Mouse (Mus musculus) lung, embryonic 16.5 days (tissue): Measurements from ENCODE around the gene Ripk3. TPM values are rescaled to one million over a fixed set of nuclear protein-coding genes. Genes with fewer than 3 reads are reported as not detected.

Experiments used
- ATAC-seq: fragments of 200-750 bp; cut with Nextera tagmentation; 2 replicates; pipeline ENCODE4 v1.8.0; 2017; ENCODE audit warnings: low read depth, mild to moderate bottlenecking, moderate library complexity
- H3K27ac ChIP-seq: fragments of 300-500 bp; sonication (generic); 2 replicates; pipeline ENCODE4 v1.5.1; 2014; ENCODE audit warnings: mild to moderate bottlenecking, control low read depth, low read length
- H3K27me3 ChIP-seq: fragments of 300-500 bp; sonication (generic); 2 replicates; pipeline ENCODE4 v1.6.1; 2014; ENCODE audit warnings: low read depth, low read length, mixed read lengths; ENCODE audit not compliant: control insufficient read depth, insufficient read depth
- H3K36me3 ChIP-seq: fragments of 300-500 bp; sonication (generic); 2 replicates; pipeline ENCODE4 v1.6.1; 2014; ENCODE audit warnings: low read length; ENCODE audit not compliant: control insufficient read depth, insufficient read depth
- H3K4me1 ChIP-seq: fragments of 300-500 bp; sonication (generic); replicated peaks from 2 replicates; pipeline ENCODE4 v1.6.1; 2014; ENCODE audit warnings: low read length, mixed read lengths; ENCODE audit not compliant: control insufficient read depth, insufficient read depth
- H3K4me2 ChIP-seq: fragments of 300-500 bp; sonication (generic); 2 replicates; pipeline ENCODE4 v1.6.1; 2014; ENCODE audit warnings: low read depth, low read length, control low read depth
- H3K4me3 ChIP-seq: fragments of 300-500 bp; sonication (generic); 2 replicates; pipeline ENCODE4 v1.5.1; 2014; ENCODE audit warnings: mild to moderate bottlenecking, low read length, control low read depth
- H3K9ac ChIP-seq: fragments of 300-500 bp; sonication (generic); 2 replicates; pipeline ENCODE4 v1.6.1; 2014; ENCODE audit warnings: low read length, control low read depth
- H3K9me3 ChIP-seq: fragments of 300-500 bp; sonication (generic); 2 replicates; pipeline ENCODE4 v1.6.1; 2016; ENCODE audit warnings: low read length; ENCODE audit not compliant: control insufficient read depth
- WGBS: fragments of 180-500 bp; shearing (Covaris S2); extraction: QIAGEN DNeasy Blood & Tissue Kit; methylation state at CpG from one replicate; pipeline ENCODE4 v1.1.7; 2014; 5-methylcytosine and 5-hydroxymethylcytosine counted together
- polyA plus RNA-seq: library from polyadenylated mRNA; unstranded; fragments of >200 nt; fragmentation: Nextera tagmentation; extraction: Ambion mirVana; gene quantifications from 2 replicates; pipeline ENCODE4 v1.2.1, GENCODE M21; 2015

Ripk3 gene
- polyA plus RNA-seq, 1 experiment from 2014 or later = 40.8 TPM

DNA sequence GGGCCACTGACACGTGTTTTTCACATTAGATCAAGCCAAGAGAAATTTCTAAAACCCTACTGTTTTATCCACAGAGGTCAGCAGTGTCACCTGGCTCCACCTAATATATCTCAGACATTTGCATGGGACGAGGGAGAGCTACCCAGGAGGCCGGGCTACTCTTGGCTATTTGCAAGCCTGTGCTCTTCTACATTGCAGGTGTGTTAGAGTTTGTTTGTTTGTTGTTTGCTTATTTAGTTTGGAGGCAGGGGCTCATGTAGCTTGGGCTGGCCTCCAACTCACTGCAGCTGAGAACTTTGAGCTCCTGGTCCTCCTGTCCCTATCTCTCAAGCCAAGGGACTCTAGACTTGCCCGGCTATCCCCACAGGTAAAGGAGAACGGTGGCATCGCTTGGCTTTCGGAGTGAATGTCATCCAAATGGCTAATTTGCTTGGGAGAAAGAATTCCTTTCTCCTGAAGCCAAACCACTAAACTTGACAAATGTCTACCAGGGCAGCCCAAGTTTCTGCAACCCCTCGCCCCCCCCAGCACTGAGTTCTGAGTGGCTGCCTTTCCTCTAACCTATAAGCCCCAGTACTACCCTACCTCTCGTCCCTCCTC is 6.2 kb downstream of the Ripk3 start:
- no peaks in the 10 kb centered on the region for H3K36me3 ChIP-seq
- H3K4me3 ChIP-seq = peak overlapping the region; percentile 56
- no peak for ATAC-seq
- peak overlapping the region; percentile 69 for H3K27ac ChIP-seq
- H3K4me1 ChIP-seq = peaks cover 14% of the 10 kb centered on the region
- H3K4me2 ChIP-seq = peak overlapping the region; percentile 76
- 46% methylated on average over 9 of the region's 9 CpGs for WGBS
- H3K9ac ChIP-seq = peak overlapping the region; percentile 72
- H3K27me3 ChIP-seq = peaks cover 6% of the 10 kb centered on the region
- no peaks in the 10 kb centered on the region for H3K9me3 ChIP-seq

DNA sequence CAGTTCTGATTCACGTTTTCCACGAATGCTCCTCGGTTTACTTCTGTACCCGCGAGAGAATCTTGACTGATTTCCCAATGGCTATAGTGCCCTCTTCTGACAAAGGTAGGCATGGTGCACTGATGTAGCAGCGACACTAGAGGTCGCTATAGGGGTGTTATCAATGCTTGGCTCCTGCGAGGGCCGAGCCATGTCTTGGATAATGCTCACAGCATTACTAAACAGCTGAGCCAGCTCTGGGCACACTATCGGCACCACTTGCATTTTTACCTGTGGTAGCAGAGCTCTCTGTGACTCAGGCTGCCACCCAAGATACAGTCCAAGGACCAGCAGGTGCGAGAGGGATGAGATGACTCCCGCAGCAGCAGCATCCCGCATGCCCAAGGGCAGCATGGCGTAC is 7.4 kb downstream of the Ripk3 start:
- Histone ChIP-seq H3K9me3 (no peaks in the 10 kb centered on the region), H3K4me1 (peaks cover 14% of the 10 kb centered on the region), H3K27me3 (peaks cover 3% of the 10 kb centered on the region), H3K4me3 (peak overlapping the region; percentile 30), H3K4me2 (peak overlapping the region; percentile 45), H3K9ac (0 out of 2 replicates have a peak overlapping the region, but pooled peaks have one; percentile 29), H3K27ac (no peak overlapping the region), H3K36me3 (no peaks in the 10 kb centered on the region)
- peak; percentile 64 for ATAC-seq
- 17% methylated on average over 14 of the region's 14 CpGs for WGBS

DNA sequence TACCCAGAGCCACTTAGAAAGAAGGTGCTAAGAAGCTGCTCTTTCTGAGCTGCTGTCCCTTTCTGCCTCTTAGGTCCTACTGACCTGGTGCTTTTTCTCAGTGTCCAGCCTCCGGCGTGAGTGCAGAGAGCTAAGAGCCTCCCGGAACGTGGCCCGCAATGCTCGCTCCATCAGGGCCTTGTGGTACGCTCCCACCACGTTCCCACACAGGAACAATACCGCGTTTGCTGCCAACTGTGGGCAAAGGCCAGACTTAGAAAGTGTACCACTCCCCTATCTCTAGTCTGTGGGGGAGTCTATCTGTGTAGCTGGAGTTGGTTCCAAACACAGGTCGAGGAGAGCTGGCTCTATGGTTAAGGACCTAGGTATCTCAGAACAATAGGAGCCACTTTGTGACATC is 7.9 kb downstream of the Ripk3 start:
- Histone ChIP-seq H3K27me3 (peaks cover 2% of the 10 kb centered on the region), H3K9me3 (no peaks in the 10 kb centered on the region), H3K4me2 (no peak overlapping the region), H3K4me3 (no peak overlapping the region), H3K9ac (no peak overlapping the region), H3K27ac (no peak overlapping the region), H3K4me1 (peaks cover 14% of the 10 kb centered on the region), H3K36me3 (no peaks in the 10 kb centered on the region)
- no peak for ATAC-seq
- WGBS = 80% methylated on average over 11 of the region's 11 CpGs

DNA sequence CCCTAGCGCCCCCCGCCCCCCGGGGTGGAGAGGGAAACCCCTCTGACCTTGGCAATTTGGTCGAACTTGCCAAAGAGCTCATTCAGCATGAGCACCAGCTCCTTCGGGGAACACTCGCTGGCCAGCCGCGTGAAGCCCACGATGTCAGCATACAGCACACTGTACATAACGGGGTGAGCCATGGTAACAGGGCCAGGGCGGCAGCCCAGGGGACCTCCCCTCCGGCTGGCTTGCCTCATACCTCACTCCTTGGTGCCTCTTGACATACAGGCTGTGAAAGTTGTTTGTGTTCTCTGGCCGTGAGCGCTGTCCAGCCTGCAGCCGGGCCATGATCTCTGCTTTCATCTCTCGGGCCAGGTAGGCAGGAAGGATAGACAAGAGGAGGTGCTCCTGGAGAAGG is 9.0 kb downstream of the Ripk3 start:
- Histone ChIP-seq H3K9me3 (no peaks in the 10 kb centered on the region), H3K4me3 (no peak overlapping the region), H3K4me2 (no peak overlapping the region), H3K27ac (no peak overlapping the region), H3K36me3 (no peaks in the 10 kb centered on the region), H3K4me1 (peaks cover 14% of the 10 kb centered on the region), H3K9ac (no peak overlapping the region), H3K27me3 (peaks cover 2% of the 10 kb centered on the region)
- 28% methylated on average over 16 of the region's 16 CpGs for WGBS
- no peak for ATAC-seq

DNA sequence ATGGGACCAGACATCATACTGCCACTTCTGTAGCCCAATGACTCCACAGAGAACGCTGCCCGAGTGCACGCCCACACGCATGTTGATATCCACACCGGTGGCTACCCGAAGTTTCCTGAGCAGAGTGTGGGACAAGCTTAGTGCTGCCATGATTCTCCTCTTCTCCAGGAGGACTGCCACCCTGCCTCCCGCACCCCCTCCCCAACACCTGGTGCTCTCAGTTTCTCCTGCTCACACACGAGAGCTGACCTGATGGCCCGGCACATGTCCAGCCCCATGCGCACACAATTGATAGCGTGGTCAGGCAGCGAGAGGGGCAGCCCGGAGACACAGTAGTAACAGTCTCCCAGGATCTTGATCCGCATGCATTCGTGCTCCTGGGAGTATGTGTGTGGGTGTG is 10.0 kb downstream of the Ripk3 start:
- Histone ChIP-seq H3K9ac (no peak overlapping the region), H3K4me1 (peaks cover 14% of the 10 kb centered on the region), H3K36me3 (no peaks in the 10 kb centered on the region), H3K27me3 (peaks cover 2% of the 10 kb centered on the region; the same call in 1 of the 2 replicates), H3K9me3 (no peaks in the 10 kb centered on the region), H3K4me3 (no peak overlapping the region), H3K27ac (no peak overlapping the region), H3K4me2 (no peak overlapping the region)
- WGBS = 83% methylated on average over 14 of the region's 15 CpGs
- ATAC-seq = no peak

DNA sequence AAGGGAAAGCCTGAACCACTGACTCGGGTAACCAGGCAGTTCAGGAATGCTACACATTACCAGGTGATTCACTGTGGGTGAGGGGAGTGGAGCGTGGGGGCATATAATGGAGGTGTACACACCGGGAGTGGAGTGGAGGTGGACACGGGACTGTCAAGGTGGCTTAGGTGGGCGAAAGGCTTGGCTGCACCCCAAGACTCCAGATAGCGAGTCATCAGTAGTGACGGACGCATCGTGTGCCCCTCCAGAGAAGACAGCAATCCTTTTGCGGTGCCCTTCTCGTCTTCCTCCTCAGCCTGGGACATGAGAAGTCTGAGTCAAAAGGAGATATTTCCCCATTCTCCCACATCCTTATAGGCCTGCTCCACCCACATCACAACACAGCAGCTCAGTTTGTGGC is 10.9 kb downstream of the Ripk3 start:
- Histone ChIP-seq H3K9me3 (no peaks in the 10 kb centered on the region), H3K4me2 (no peak overlapping the region), H3K27ac (no peak overlapping the region), H3K9ac (no peak overlapping the region), H3K36me3 (no peaks in the 10 kb centered on the region), H3K27me3 (peaks cover 2% of the 10 kb centered on the region; the same call in 1 of the 2 replicates), H3K4me3 (no peak overlapping the region), H3K4me1 (peaks cover 14% of the 10 kb centered on the region)
- 86% methylated on average over 11 of the region's 11 CpGs for WGBS
- no peak for ATAC-seq

DNA sequence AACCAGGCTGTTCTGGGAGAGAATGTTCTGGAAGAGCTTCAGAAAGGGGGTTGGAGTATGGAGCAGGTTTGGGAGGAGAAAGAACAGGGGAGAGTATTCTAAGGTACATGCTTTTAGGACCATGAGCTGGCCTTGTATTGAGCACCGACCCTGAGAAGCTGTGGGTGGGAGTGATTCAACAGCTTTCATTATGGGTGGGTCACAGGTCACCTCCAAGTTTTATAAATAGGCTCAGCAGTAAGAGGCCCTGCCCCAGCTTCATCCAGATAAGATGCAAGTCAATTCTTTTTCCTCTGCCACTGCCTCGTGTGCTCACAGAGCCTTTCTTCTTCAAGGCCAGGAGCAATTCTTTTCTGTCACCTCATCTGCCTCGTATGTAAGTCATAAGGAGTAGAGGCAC is 11.5 kb downstream of the Ripk3 start:
- Histone ChIP-seq H3K4me1 (peaks cover 8% of the 10 kb centered on the region; the same call in 1 of the 2 replicates), H3K27me3 (peaks cover 2% of the 10 kb centered on the region; the same call in 1 of the 2 replicates), H3K27ac (no peak overlapping the region), H3K4me3 (no peak overlapping the region), H3K9me3 (no peaks in the 10 kb centered on the region), H3K9ac (no peak overlapping the region), H3K4me2 (no peak overlapping the region), H3K36me3 (no peaks in the 10 kb centered on the region)
- WGBS = 21% methylated on average over 3 of the region's 3 CpGs
- no peak for ATAC-seq

DNA sequence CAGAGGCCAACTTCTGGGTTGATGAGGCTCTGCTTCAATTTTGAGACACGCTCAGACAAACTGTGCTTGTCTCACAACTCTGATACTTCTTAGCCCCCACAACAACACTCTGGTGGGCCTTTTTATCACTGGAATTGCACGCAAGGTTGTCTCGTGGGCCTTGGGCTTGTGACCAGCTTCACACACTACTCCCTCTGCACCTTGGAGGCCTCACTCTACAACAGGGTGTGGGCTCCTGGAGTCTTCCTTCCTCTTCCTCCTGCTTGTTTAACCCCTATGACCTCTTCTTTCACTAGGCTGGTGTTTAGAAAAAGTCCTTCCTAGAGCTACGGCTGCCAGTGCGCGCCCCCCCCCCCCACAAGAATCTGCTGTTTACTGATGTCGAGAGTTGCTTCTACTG is 12.0 kb downstream of the Ripk3 start:
- Histone ChIP-seq H3K27ac (no peak overlapping the region), H3K9me3 (no peaks in the 10 kb centered on the region), H3K4me2 (no peak overlapping the region), H3K9ac (no peak overlapping the region), H3K4me3 (no peak overlapping the region), H3K4me1 (peaks cover 6% of the 10 kb centered on the region; the same call in 1 of the 2 replicates), H3K36me3 (no peaks in the 10 kb centered on the region), H3K27me3 (peaks cover under 1% of the 10 kb centered on the region; the same call in 1 of the 2 replicates)
- no peak for ATAC-seq
- 41% methylated on average over 7 of the region's 7 CpGs for WGBS

DNA sequence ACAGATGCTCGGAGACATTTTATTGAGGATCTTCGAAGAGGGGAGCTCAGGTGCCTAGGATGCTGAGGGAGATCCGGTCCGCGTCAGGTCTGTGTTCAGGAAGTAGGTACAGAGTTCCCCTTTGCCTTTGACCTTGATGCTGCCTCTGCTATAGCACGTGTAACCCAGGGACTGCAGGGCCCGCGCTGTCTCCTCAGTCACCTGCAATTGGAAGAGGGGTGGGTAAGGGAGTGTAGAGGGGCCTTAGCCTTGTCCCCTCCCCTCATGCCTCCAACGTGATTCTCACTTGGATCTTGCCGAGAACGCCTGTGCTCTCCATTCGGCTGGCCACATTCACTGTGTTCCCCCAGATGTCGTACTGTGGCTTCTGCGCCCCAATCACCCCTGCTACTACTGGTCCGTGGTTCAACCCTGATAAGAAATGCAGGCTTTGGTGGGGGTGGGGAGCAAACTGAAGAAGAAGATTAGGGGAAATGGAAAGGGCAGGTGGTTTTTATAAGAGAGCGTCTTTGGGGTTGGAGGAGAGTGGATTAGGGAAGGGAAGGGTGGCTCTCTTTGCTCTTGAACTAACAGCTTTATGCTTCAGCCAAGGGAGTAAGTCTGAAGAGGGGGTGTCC is 19.5 kb downstream of the Ripk3 start:
- Histone ChIP-seq H3K4me2 (no peak overlapping the region), H3K36me3 (no peaks in the 10 kb centered on the region), H3K4me3 (no peak overlapping the region), H3K27ac (no peak overlapping the region), H3K4me1 (0 out of 2 replicates have a peak, but pooled peaks cover 2% of the 10 kb centered on the region), H3K9ac (no peak overlapping the region), H3K9me3 (no peaks in the 10 kb centered on the region), H3K27me3 (peaks cover 9% of the 10 kb centered on the region; the same call in 1 of the 2 replicates)
- ATAC-seq = no peak
- WGBS = 72% methylated on average over 16 of the region's 16 CpGs
